8 mouse cellular contexts compared by ENCODE assay signal in the genomic region with DNA sequence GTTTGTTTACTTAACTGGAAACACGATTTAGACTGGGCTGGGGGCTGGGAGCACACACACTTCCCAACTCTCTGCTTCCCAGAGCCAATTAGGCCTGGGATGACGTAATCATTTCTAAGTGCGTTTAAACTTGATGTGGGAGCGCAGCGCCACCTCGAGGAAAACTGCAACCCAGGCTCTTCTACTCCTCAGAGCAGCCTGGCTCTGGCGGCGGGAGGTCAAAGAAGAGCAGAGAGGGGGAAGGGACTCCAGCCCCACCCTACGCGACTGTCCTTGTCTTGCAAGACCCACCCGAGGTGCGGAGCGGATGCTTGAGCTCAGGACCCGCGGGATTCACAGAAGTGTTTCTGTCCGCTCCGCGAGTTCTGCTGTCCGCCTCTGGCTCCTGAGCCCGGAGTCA. TPM values are rescaled to one million over a fixed set of nuclear protein-coding genes. Genes with fewer than 3 reads are reported as not detected.
DNase-seq lines count a peak whose midpoint lies in the region; ATAC-seq and TF ChIP-seq lines count a peak whose summit lies in the region.

No protein-coding gene starts in this region.

- peak; percentile 78 for TF ChIP-seq CTCF in liver, embryonic 14.5 days (IDR thresholded peaks at IDR 0.05; ENCODE audit: low read depth)

- H3K9me3 ChIP-seq in forebrain, embryonic 12.5 days = no peaks in the 10 kb centered on the region
- no peaks in the 10 kb centered on the region for H3K9me3 ChIP-seq in heart, embryonic 16.5 days (replicated peaks; ENCODE audit: control insufficient read depth, low read length)
- no peaks in the 10 kb centered on the region for H3K9me3 ChIP-seq in liver, embryonic 14.5 days (ENCODE audit: control insufficient read depth, low read length)
- no peaks in the 10 kb centered on the region for H3K9me3 ChIP-seq in stomach, embryonic 16.5 days (replicated peaks; ENCODE audit: control insufficient read depth, low read length)

- peak; percentile 64 for ATAC-seq in CD4-positive, CD25-positive, alpha-beta regulatory T cell, adult 4 months
- peak; percentile 73 for ATAC-seq in forebrain, embryonic 12.5 days (ENCODE audit: low FRiP score)
- peak; percentile 67 for ATAC-seq in heart, embryonic 16.5 days (replicated peaks; ENCODE audit: extremely low read depth, insufficient read depth, low FRiP score)
- peak; percentile 31; the same call in 1 of the 2 replicates for ATAC-seq in liver, embryonic 14.5 days (ENCODE audit: insufficient read depth)
- peak; percentile 76 for ATAC-seq in stomach, embryonic 16.5 days (ENCODE audit: insufficient read depth, low FRiP score)

- H3K9ac ChIP-seq in forebrain, embryonic 12.5 days = peak overlapping the region; percentile 63
- H3K9ac ChIP-seq in heart, embryonic 16.5 days (ENCODE audit: low read length) = peak overlapping the region; percentile 78
- H3K9ac ChIP-seq in liver, embryonic 14.5 days (replicated peaks) = no peak overlapping the region
- peak overlapping the region; percentile 73 for H3K9ac ChIP-seq in stomach, embryonic 16.5 days (ENCODE audit: low read length)

- TF ChIP-seq EP300 in liver, embryonic 14.5 days (IDR thresholded peaks at IDR 0.05; ENCODE audit: low read depth) = no peak

- no peak overlapping the region for H3K27ac ChIP-seq in forebrain, embryonic 12.5 days
- no peak overlapping the region for H3K27ac ChIP-seq in heart, embryonic 16.5 days (ENCODE audit: low read length)
- H3K27ac ChIP-seq in liver, embryonic 14.5 days = no peak overlapping the region
- H3K27ac ChIP-seq in stomach, embryonic 16.5 days (ENCODE audit: low read length) = 0 out of 2 replicates have a peak overlapping the region, but pooled peaks have one; percentile 30

- DNase-seq in c-Kit-positive CD71-negative TER-119-negative erythroid progenitor cells, embryonic 14.5 days (ENCODE audit: low read depth) = peak; percentile 78
- peak; percentile 91 to 95 for DNase-seq in kidney, postnatal 36 days
- peak; percentile 36 to 57 (median 38) for DNase-seq in liver, embryonic 14.5 days (ENCODE audit: low read depth in 3 of 3, low spot score in 3 of 3)
- peak; percentile 84 for DNase-seq in neural tube, embryonic 10.5 days (ENCODE audit: extremely low spot score, low spot score)

- peaks cover 6% of the 10 kb centered on the region for H3K27me3 ChIP-seq in forebrain, embryonic 12.5 days
- H3K27me3 ChIP-seq in heart, embryonic 16.5 days (ENCODE audit: control insufficient read depth, insufficient read depth, low read length) = peaks cover 3% of the 10 kb centered on the region
- no peaks in the 10 kb centered on the region for H3K27me3 ChIP-seq in liver, embryonic 14.5 days (ENCODE audit: control insufficient read depth, insufficient read depth, low read length)
- H3K27me3 ChIP-seq in stomach, embryonic 16.5 days (ENCODE audit: control insufficient read depth, insufficient read depth, low read length) = no peaks in the 10 kb centered on the region

- H3K36me3 ChIP-seq in forebrain, embryonic 12.5 days (replicated peaks) = no peaks in the 10 kb centered on the region; the same call in none of the 2 replicates
- no peaks in the 10 kb centered on the region for H3K36me3 ChIP-seq in heart, embryonic 16.5 days (ENCODE audit: control insufficient read depth, insufficient read depth)
- H3K36me3 ChIP-seq in liver, embryonic 14.5 days (replicated peaks; ENCODE audit: control insufficient read depth, insufficient read depth, low read depth) = no peaks in the 10 kb centered on the region
- H3K36me3 ChIP-seq in stomach, embryonic 16.5 days (ENCODE audit: control insufficient read depth, insufficient read depth, low read length) = no peaks in the 10 kb centered on the region

- H3K4me1 ChIP-seq in forebrain, embryonic 12.5 days = peaks cover 29% of the 10 kb centered on the region
- peaks cover 17% of the 10 kb centered on the region for H3K4me1 ChIP-seq in heart, embryonic 16.5 days (ENCODE audit: control insufficient read depth, insufficient read depth, low read length)
- H3K4me1 ChIP-seq in liver, embryonic 14.5 days (replicated peaks; ENCODE audit: control insufficient read depth in 2 of 2, insufficient read depth in 2 of 2, low read length in 1 of 2) = no peaks in the 10 kb centered on the region
- peaks cover 12% of the 10 kb centered on the region for H3K4me1 ChIP-seq in stomach, embryonic 16.5 days (ENCODE audit: control insufficient read depth, insufficient read depth, low read length)

- peak overlapping the region; percentile 41 for H3K4me3 ChIP-seq in forebrain, embryonic 12.5 days (replicated peaks)
- peak overlapping the region; percentile 54 for H3K4me3 ChIP-seq in heart, embryonic 16.5 days (ENCODE audit: low read length)
- peak overlapping the region; percentile 18 to 30 for H3K4me3 ChIP-seq in liver, embryonic 14.5 days (ENCODE audit: insufficient read depth in 1 of 2, low read depth in 2 of 2, low read length in 2 of 2)
- H3K4me3 ChIP-seq in stomach, embryonic 16.5 days (replicated peaks; ENCODE audit: low read length) = peak overlapping the region; percentile 51

- WGBS in forebrain, embryonic 12.5 days = 1% methylated on average over 20 of the region's 20 CpGs
- WGBS in heart, embryonic 16.5 days = 1% methylated on average over 20 of the region's 20 CpGs
- WGBS in liver, embryonic 14.5 days (ENCODE audit: insufficient replicate concordance) = 1% methylated on average over 20 of the region's 20 CpGs
- 2% methylated on average over 20 of the region's 20 CpGs for WGBS in stomach, embryonic 16.5 days

- H3K4me2 ChIP-seq in forebrain, embryonic 12.5 days = peak overlapping the region; percentile 71
- H3K4me2 ChIP-seq in heart, embryonic 16.5 days (ENCODE audit: low read depth, low read length) = peak overlapping the region; percentile 94
- peak overlapping the region; percentile 64 for H3K4me2 ChIP-seq in liver, embryonic 14.5 days (ENCODE audit: low read depth)
- peak overlapping the region; percentile 93 for H3K4me2 ChIP-seq in stomach, embryonic 16.5 days (ENCODE audit: low read depth, low read length)

RNA-seq across cellular contexts. Expression of a gene that starts 6.8 kb away (rescaled TPM):
- polyA plus RNA-seq in CD4-positive, CD25-positive, alpha-beta regulatory T cell, adult 4 months (2017; shearing (Covaris generic)) = under 1 TPM in 1 of 2 experiments, not detected in 1; 0.36 TPM
- 67.3 and 70.6 TPM in 2 replicates for polyA plus RNA-seq in forebrain, embryonic 12.5 days (2016; fragmentation: Nextera tagmentation; extraction: Ambion mirVana)
- 23.5 and 24.7 TPM in 2 replicates for polyA plus RNA-seq in heart, embryonic 16.5 days (2015; fragmentation: Nextera tagmentation; extraction: Ambion mirVana)
- 0.64 and 0.84 TPM in 2 replicates for polyA plus RNA-seq in liver, embryonic 14.5 days (2012; rRNA removed)
- 0.41 and 0.56 TPM in 2 replicates for polyA plus RNA-seq in liver, embryonic 14.5 days (2014; fragmentation: Nextera tagmentation; extraction: Ambion mirVana)
- 37.2 and 38.8 TPM in 2 replicates for polyA plus RNA-seq in stomach, embryonic 16.5 days (2015; fragmentation: Nextera tagmentation; extraction: Ambion mirVana)

RNA-seq across cellular contexts. Expression of a gene that starts 43.6 kb away (rescaled TPM):
- polyA plus RNA-seq in CD4-positive, CD25-positive, alpha-beta regulatory T cell, adult 4 months (2017; shearing (Covaris generic)) = under 1 TPM in 1 of 2 experiments, not detected in 1; 0.15 TPM
- polyA plus RNA-seq in forebrain, embryonic 12.5 days (2016; fragmentation: Nextera tagmentation; extraction: Ambion mirVana) = 0.49 and 0.51 TPM in 2 replicates
- polyA plus RNA-seq in heart, embryonic 16.5 days (2015; fragmentation: Nextera tagmentation; extraction: Ambion mirVana) = 1.7 TPM in 2 replicates
- polyA plus RNA-seq in liver, embryonic 14.5 days (2012; rRNA removed) = 0.05 and 0.08 TPM in 2 replicates
- polyA plus RNA-seq in liver, embryonic 14.5 days (2014; fragmentation: Nextera tagmentation; extraction: Ambion mirVana) = 0.04 and 0.10 TPM in 2 replicates
- 17.5 and 20.2 TPM in 2 replicates for polyA plus RNA-seq in stomach, embryonic 16.5 days (2015; fragmentation: Nextera tagmentation; extraction: Ambion mirVana)

RNA-seq across cellular contexts. Expression of a gene that starts 54.7 kb away (rescaled TPM):
- polyA plus RNA-seq in CD4-positive, CD25-positive, alpha-beta regulatory T cell, adult 4 months (2017; shearing (Covaris generic)) = 100 to 1,000 TPM; 197 to 215 TPM
- 142 and 159 TPM in 2 replicates for polyA plus RNA-seq in forebrain, embryonic 12.5 days (2016; fragmentation: Nextera tagmentation; extraction: Ambion mirVana)
- 342 and 379 TPM in 2 replicates for polyA plus RNA-seq in heart, embryonic 16.5 days (2015; fragmentation: Nextera tagmentation; extraction: Ambion mirVana)
- polyA plus RNA-seq in liver, embryonic 14.5 days (2012; rRNA removed) = 15.4 and 26.0 TPM in 2 replicates
- polyA plus RNA-seq in liver, embryonic 14.5 days (2014; fragmentation: Nextera tagmentation; extraction: Ambion mirVana) = 136 and 146 TPM in 2 replicates
- polyA plus RNA-seq in stomach, embryonic 16.5 days (2015; fragmentation: Nextera tagmentation; extraction: Ambion mirVana) = 194 and 219 TPM in 2 replicates

Comparison
In these comparisons a context has a peak if more than half of its experiments do, and no peak if none do; other contexts are left out.
1. DNase-seq: peak in every context shown above with its lines; median percentile 93 in kidney, postnatal 36 days; 84 in neural tube, embryonic 10.5 days; 78 in c-Kit-positive CD71-negative TER-119-negative erythroid progenitor cells, embryonic 14.5 days; 38 in liver, embryonic 14.5 days.
2. RNA of a gene that starts 6.8 kb away (polyA plus RNA-seq): 67.3 to 70.6 TPM in forebrain, embryonic 12.5 days, 37.2 to 38.8 TPM in stomach, embryonic 16.5 days and 23.5 to 24.7 TPM in heart, embryonic 16.5 days; 0.41 to 0.84 TPM in liver, embryonic 14.5 days and 0.36 TPM in CD4-positive, CD25-positive, alpha-beta regulatory T cell, adult 4 months; every median in the first group is over 10 times any median in the second.
3. Peak in every context shown above with its lines, with median percentiles within 50 percentile points of each other: ATAC-seq, H3K4me2 ChIP-seq and H3K4me3 ChIP-seq.